Mouse (Mus musculus) forebrain, postnatal 0 days (tissue): ENCODE data around the gene Nts. TPM values are rescaled to one million over a fixed set of nuclear protein-coding genes. Genes with fewer than 3 reads are reported as not detected.

Source experiments
- ATAC-seq: fragments of 200-750 bp; cut with Nextera tagmentation; 2 replicates; pipeline ENCODE4 v1.8.0; 2017; ENCODE audit warnings: mild to moderate bottlenecking, moderate library complexity
- DNase-seq: peaks from one replicate; pipeline ENCODE4 v3.0.0-alpha.2; 2015
- H3K27ac ChIP-seq: fragments of 300-500 bp; sonication (generic); 2 replicates; pipeline ENCODE4 v1.5.1; 2014; ENCODE audit warnings: low read depth, mild to moderate bottlenecking, antibody characterized with exemption, low read length, moderate library complexity, mixed read lengths
- H3K27me3 ChIP-seq: fragments of 300-500 bp; sonication (generic); 2 replicates; pipeline ENCODE4 v1.6.1; 2014; ENCODE audit warnings: mild to moderate bottlenecking, low read length, mixed read lengths; ENCODE audit not compliant: insufficient read depth
- H3K36me3 ChIP-seq: fragments of 300-500 bp; sonication (generic); 2 replicates; pipeline ENCODE4 v1.6.1; 2014; ENCODE audit warnings: mild to moderate bottlenecking, moderate library complexity; ENCODE audit not compliant: insufficient read depth
- H3K4me1 ChIP-seq: fragments of 300-500 bp; sonication (generic); 2 replicates; pipeline ENCODE4 v1.6.1; 2014; ENCODE audit warnings: antibody characterized with exemption; ENCODE audit not compliant: insufficient read depth
- H3K4me2 ChIP-seq: fragments of 300-500 bp; sonication (generic); 2 replicates; pipeline ENCODE4 v1.6.1; 2014; ENCODE audit warnings: low read depth, mild to moderate bottlenecking, moderate library complexity
- H3K4me3 ChIP-seq: fragments of 300-500 bp; sonication (generic); 2 replicates; pipeline ENCODE4 v1.5.1; 2014; ENCODE audit warnings: low read depth, low read length, mixed read lengths
- H3K9ac ChIP-seq: fragments of 300-500 bp; sonication (generic); 2 replicates; pipeline ENCODE4 v1.6.1; 2014; ENCODE audit warnings: mild to moderate bottlenecking
- H3K9me3 ChIP-seq: fragments of 300-500 bp; sonication (generic); 2 replicates; pipeline ENCODE4 v1.6.1; 2016; ENCODE audit warnings: low read length
- CTCF ChIP-seq: sonication (generic); IDR thresholded peaks from 2 replicates; pipeline ENCODE4 v1.5.1; 2016; ENCODE audit warnings: antibody characterized with exemption, control low read depth, low read depth
- WGBS: fragments of 180-500 bp; shearing (Covaris S2); extraction: QIAGEN DNeasy Blood & Tissue Kit; methylation state at CpG from one replicate; pipeline ENCODE4 v1.1.7; 2014; 5-methylcytosine and 5-hydroxymethylcytosine counted together
- polyA plus RNA-seq: library from polyadenylated mRNA; unstranded; fragments of >200 nt; fragmentation: Nextera tagmentation; extraction: Ambion mirVana; gene quantifications from 2 replicates; pipeline ENCODE4 v1.2.1, GENCODE M21; 2015
- total RNA-seq: library from RNA; depleted of rRNA; stranded (reverse); fragments of >200 nt; gene quantifications from 2 replicates; pipeline ENCODE4 v1.2.3, GENCODE M21; 2014; rRNA removed

Gene Nts
- total RNA-seq (70.8 and 102 TPM in 2 replicates), polyA plus RNA-seq (141 and 143 TPM in 2 replicates)

DNA sequence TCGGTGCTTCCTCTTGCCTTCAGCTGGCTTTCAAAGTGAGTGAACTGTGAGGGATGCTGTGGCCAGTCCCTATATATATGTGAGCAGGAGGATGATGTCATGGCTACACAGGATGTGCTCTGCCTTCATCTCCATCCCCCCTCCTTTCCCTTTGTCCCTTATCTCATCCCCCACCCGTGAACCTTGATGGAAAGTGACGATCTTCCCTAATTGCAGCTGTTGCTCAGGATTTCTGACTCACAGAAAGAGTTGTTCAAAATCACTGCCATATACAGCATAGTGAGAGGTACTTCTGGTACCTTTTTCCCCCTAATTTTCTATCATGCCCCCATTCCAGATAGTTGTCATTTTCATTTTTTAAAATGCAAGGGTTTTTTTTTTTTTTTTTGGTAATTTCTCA is at the start of gene Nts:
TSS of gene Nts (minus strand) at position 101 of the 400 bp plus-strand sequence.
- no peak within 1 kb of the TSS for H3K9ac ChIP-seq

DNA sequence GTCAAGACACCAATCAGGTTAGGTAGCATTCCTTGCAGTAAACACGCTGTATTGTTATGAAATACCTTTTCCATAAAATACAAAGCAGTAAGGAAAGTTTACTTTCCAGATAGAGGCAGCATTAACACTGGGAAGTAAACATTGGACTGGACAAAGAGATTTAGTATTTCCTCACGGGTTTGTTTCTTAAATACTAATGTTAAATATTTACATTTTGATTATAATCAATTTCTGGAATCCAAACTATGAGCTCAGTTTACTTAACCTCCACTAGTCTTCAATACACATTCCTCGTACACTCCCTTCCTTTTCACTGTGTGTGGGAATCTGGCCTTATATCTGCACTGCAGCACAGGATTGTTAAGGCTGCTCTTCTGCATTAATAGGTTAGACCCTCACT is 37.6 kb upstream of the Nts start:
- no peak overlapping the region for H3K27ac ChIP-seq
- H3K27me3 ChIP-seq, result no peaks in the 10 kb centered on the region
- no peaks in the 10 kb centered on the region for H3K36me3 ChIP-seq
- ATAC-seq (no peak), DNase-seq (no peak)
- H3K9me3 ChIP-seq, result no peaks in the 10 kb centered on the region
- 83% methylated on average over 3 of the region's 3 CpGs for WGBS
- no peaks in the 10 kb centered on the region for H3K4me1 ChIP-seq
- H3K4me2 ChIP-seq, result no peak overlapping the region
- no peak for TF ChIP-seq CTCF
- H3K4me3 ChIP-seq, result no peak overlapping the region
- no peak overlapping the region for H3K9ac ChIP-seq

More for the DNA sequence above, at the start of gene Nts:
- Histone ChIP-seq H3K27me3 (no peaks in the 10 kb centered on the region), H3K36me3 (no peaks in the 10 kb centered on the region), H3K9me3 (no peaks in the 10 kb centered on the region), H3K4me2 (no peak within 1 kb of the TSS), H3K27ac (no peak within 1 kb of the TSS), H3K4me3 (no peak within 1 kb of the TSS), H3K4me1 (no peaks in the 10 kb centered on the region)
- WGBS, result 31% methylated on average over 3 of the region's 3 CpGs
- ATAC-seq (no peak), DNase-seq (no peak)
- TF ChIP-seq CTCF, result no peak

DNA sequence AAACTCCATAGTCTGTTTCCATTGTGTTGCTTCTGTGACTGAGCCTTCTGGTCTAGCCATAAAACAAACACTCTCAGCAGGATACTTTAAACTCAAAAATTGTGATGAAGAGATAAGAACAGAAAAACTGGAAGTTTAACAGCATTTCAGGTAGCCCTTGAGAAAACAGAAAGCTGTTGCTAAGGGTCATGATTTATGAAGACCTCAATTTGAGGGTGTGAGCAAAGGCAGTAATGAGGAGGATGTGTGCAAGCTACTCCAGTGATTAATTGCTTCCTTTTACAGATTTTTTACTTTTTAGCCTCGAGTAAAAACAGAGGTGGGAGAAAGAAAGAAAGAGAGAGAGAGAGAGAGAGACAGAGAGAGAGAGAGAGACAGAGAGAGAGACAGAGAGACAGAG is 23.9 kb upstream of the Nts start:
- no peaks in the 10 kb centered on the region for H3K9me3 ChIP-seq
- no peaks in the 10 kb centered on the region for H3K36me3 ChIP-seq
- no peak overlapping the region for H3K27ac ChIP-seq
- no peak overlapping the region for H3K4me3 ChIP-seq
- ATAC-seq (no peak), DNase-seq (no peak)
- H3K4me1 ChIP-seq, result no peaks in the 10 kb centered on the region
- no peak for TF ChIP-seq CTCF
- H3K4me2 ChIP-seq, result no peak overlapping the region
- WGBS, result 37% methylated on average over 1 of the region's 1 CpGs
- H3K9ac ChIP-seq, result no peak overlapping the region
- no peaks in the 10 kb centered on the region for H3K27me3 ChIP-seq

- TF ChIP-seq CTCF, result no peak
- Histone ChIP-seq H3K4me2 (no peak within 1 kb of the TSS), H3K4me3 (0 out of 2 replicates have a peak within 1 kb of the TSS, but pooled peaks have one; percentile 3), H3K9me3 (no peaks in the 10 kb centered on the region), H3K4me1 (no peaks in the 10 kb centered on the region), H3K9ac (no peak within 1 kb of the TSS), H3K27ac (no peak within 1 kb of the TSS), H3K27me3 (no peaks in the 10 kb centered on the region), H3K36me3 (no peaks in the 10 kb centered on the region)
- ATAC-seq (peak; percentile 3; the same call in 1 of the 2 replicates), DNase-seq (no peak)
- WGBS, result 6% methylated on average over 5 of the region's 5 CpGs
These were observed 21.6 kb upstream of the Nts start, which contains the start of gene Rassf9 for GRCm38 (mm10) chr10:102511807-102512461. Rassf9 (plus strand) TSS chr10:102512222.

DNA sequence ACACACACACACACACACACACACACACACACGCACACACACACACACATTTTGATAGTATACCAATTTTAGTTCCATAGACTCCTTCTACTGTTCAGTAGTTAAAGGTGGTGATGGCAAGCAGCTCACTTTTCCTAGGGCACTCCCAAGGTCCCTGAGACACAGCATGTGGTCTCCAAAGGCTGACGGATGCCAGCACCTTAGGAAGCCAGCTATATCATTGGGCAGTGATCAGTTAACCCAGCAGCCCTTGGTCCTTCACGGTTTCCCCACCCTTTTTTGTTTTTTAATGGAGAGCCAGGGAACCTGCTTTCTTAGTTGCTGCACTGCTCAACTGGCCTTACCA is 21.1 kb upstream of the Nts start:
- Histone ChIP-seq H3K4me1 (no peaks in the 10 kb centered on the region), H3K27me3 (no peaks in the 10 kb centered on the region), H3K36me3 (no peaks in the 10 kb centered on the region), H3K9me3 (no peaks in the 10 kb centered on the region), H3K4me2 (no peak overlapping the region), H3K4me3 (no peak overlapping the region), H3K9ac (no peak overlapping the region), H3K27ac (no peak overlapping the region)
- DNase-seq, result no peak
- ATAC-seq, result 0 out of 2 replicates have a peak, but pooled peaks have one; percentile 10
- WGBS, result 40% methylated on average over 3 of the region's 3 CpGs
- TF ChIP-seq CTCF, result no peak

GRCm38 (mm10) chr10:102507386-102507785 is 17.1 kb upstream of the Nts start:
- no peak for TF ChIP-seq CTCF
- no peak overlapping the region for H3K9ac ChIP-seq
- H3K4me1 ChIP-seq, result no peaks in the 10 kb centered on the region
- H3K36me3 ChIP-seq, result no peaks in the 10 kb centered on the region
- no peak overlapping the region for H3K4me2 ChIP-seq
- H3K27ac ChIP-seq, result no peak overlapping the region
- 52% methylated on average over 4 of the region's 4 CpGs for WGBS
- no peaks in the 10 kb centered on the region for H3K9me3 ChIP-seq
- ATAC-seq, result no peak
- no peak overlapping the region for H3K4me3 ChIP-seq
- no peak for DNase-seq
- H3K27me3 ChIP-seq, result no peaks in the 10 kb centered on the region

- Histone ChIP-seq H3K4me2 (no peak overlapping the region), H3K27me3 (no peaks in the 10 kb centered on the region), H3K9ac (no peak overlapping the region), H3K36me3 (no peaks in the 10 kb centered on the region), H3K4me3 (no peak overlapping the region), H3K27ac (no peak overlapping the region), H3K4me1 (no peaks in the 10 kb centered on the region), H3K9me3 (no peaks in the 10 kb centered on the region)
- ATAC-seq, result no peak
- TF ChIP-seq CTCF, result peak; percentile 73
- DNase-seq, result no peak
- WGBS, result 33% methylated on average over 4 of the region's 4 CpGs
These were observed 8.5 kb upstream of the Nts start for GRCm38 (mm10) chr10:102498754-102499153.
